In the genomic region with DNA sequence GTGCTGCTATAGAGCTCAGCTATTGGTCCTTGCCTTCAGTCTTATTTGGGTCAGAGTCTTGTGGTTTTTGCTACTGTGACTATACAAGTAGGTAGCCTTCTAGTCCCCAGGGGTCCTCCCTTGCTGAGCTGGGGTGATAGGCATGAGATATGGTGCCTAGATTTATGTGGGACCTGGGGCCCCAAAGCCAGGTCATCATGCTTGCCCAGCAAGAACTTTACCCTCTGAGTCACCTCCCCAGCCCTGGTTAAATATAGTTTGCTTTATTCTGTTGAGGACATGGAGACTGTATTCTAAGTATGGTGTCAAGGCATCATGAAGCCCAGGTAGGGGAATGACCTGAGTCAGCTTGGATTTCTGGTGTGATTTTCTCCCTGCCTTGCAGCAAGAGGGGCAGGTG, we compare ENCODE assay signal across 24 mouse cellular contexts.
"Had no signal": no experiment of that assay in that cellular context is flagged by ENCODE, and none has a peak within 500 bp of the region (broad histone marks: within the 10 kb centered on the region; RNA-seq: fewer than 3 reads in every experiment).

No protein-coding gene starts in this region.

- H3K4me3 ChIP-seq: heart, embryonic 10.5 days; heart, embryonic 12.5 days; hindbrain, embryonic 10.5 days; kidney, embryonic 15.5 days; limb, embryonic 13.5 days; limb, embryonic 15.5 days had no signal

- DNase-seq: forebrain, postnatal 0 days; gastrocnemius, postnatal 10 days; gastrocnemius, postnatal 25 days; heart, adult 18-20 months; heart, postnatal 10 days; heart, postnatal 4 days; kidney, adult 11 months; kidney, adult 2 months; kidney, adult 9 months; kidney, postnatal 14 days; kidney, postnatal 36 days; layer of hippocampus, adult 9-11 months; layer of hippocampus, postnatal 36 days; left cerebral cortex, postnatal 4 days had no signal

- H3K27me3 ChIP-seq: heart, embryonic 12.5 days; kidney, embryonic 15.5 days; limb, embryonic 13.5 days; limb, embryonic 15.5 days had no signal

- H3K9ac ChIP-seq: forebrain, postnatal 0 days; heart, embryonic 12.5 days; hindbrain, embryonic 14.5 days; kidney, embryonic 15.5 days; limb, embryonic 13.5 days; limb, embryonic 15.5 days had no signal

- H3K4me2 ChIP-seq: heart, embryonic 12.5 days; hindbrain, embryonic 14.5 days; kidney, embryonic 15.5 days; limb, embryonic 13.5 days; limb, embryonic 15.5 days had no signal

- H3K36me3 ChIP-seq: heart, embryonic 10.5 days; heart, embryonic 12.5 days; hindbrain, embryonic 10.5 days; kidney, embryonic 15.5 days; limb, embryonic 13.5 days; limb, embryonic 15.5 days had no signal

- ATAC-seq: forebrain, postnatal 0 days; hindbrain, embryonic 16.5 days; inflammation-experienced regulatory T-cells, adult 6 months had no signal

- H3K27ac ChIP-seq: heart, embryonic 10.5 days; hindbrain, embryonic 10.5 days; hindbrain, embryonic 14.5 days; kidney, embryonic 15.5 days; kidney, postnatal 0 days; limb, embryonic 13.5 days; limb, embryonic 15.5 days had no signal

- H3K9me3 ChIP-seq: heart, embryonic 10.5 days; heart, embryonic 12.5 days; hindbrain, embryonic 10.5 days; kidney, embryonic 15.5 days; limb, embryonic 13.5 days; limb, embryonic 15.5 days had no signal

- H3K4me1 ChIP-seq: heart, embryonic 10.5 days; heart, embryonic 12.5 days; kidney, embryonic 15.5 days; limb, embryonic 13.5 days; limb, embryonic 15.5 days had no signal
